Comparison of ENCODE assay signal across 31 mouse cellular contexts in genomic region chr8:57688633-57689032, GRCm38 (mm10). TPM values are rescaled to one million over a fixed set of nuclear protein-coding genes. Genes with fewer than 3 reads are reported as not detected.
DNase-seq lines count a peak whose midpoint lies in the region; ATAC-seq lines count a peak whose summit lies in the region.
"Had no signal": no experiment of that assay in that cellular context is flagged by ENCODE, and none has a peak within 500 bp of the region (broad histone marks: within the 10 kb centered on the region; RNA-seq: fewer than 3 reads in every experiment).

No protein-coding gene starts in this region.

- H3K4me3 ChIP-seq in forebrain, embryonic 11.5 days (ENCODE audit: low read depth, low read length) = no peak overlapping the region
- no peak overlapping the region for H3K4me3 ChIP-seq in forebrain, embryonic 13.5 days
- H3K4me3 ChIP-seq in midbrain, embryonic 12.5 days = no peak overlapping the region
- H3K4me3 ChIP-seq in midbrain, embryonic 14.5 days (replicated peaks; ENCODE audit: low read depth, low read length) = no peak overlapping the region
- H3K4me3 ChIP-seq in kidney, embryonic 16.5 days (ENCODE audit: low read length) = no peak overlapping the region
- H3K4me3 ChIP-seq: embryonic facial prominence, embryonic 15.5 days; hindbrain, embryonic 12.5 days; intestine, embryonic 15.5 days; limb, embryonic 15.5 days; liver, embryonic 13.5 days; megakaryocyte, embryonic 14.5 days had no signal

- no peaks in the 10 kb centered on the region for H3K36me3 ChIP-seq in forebrain, embryonic 11.5 days (ENCODE audit: control insufficient read depth, insufficient read depth, low read length)
- H3K36me3 ChIP-seq in forebrain, embryonic 13.5 days (ENCODE audit: poor library complexity, severe bottlenecking) = no peaks in the 10 kb centered on the region
- no peaks in the 10 kb centered on the region for H3K36me3 ChIP-seq in midbrain, embryonic 12.5 days
- no peaks in the 10 kb centered on the region for H3K36me3 ChIP-seq in midbrain, embryonic 14.5 days (ENCODE audit: control insufficient read depth, insufficient read depth, low read length)
- H3K36me3 ChIP-seq in kidney, embryonic 16.5 days (ENCODE audit: insufficient read depth, low read length) = no peaks in the 10 kb centered on the region
- H3K36me3 ChIP-seq: embryonic facial prominence, embryonic 15.5 days; G1E; hindbrain, embryonic 12.5 days; intestine, embryonic 15.5 days; limb, embryonic 15.5 days; liver, embryonic 13.5 days had no signal

- H3K4me2 ChIP-seq in forebrain, embryonic 11.5 days (ENCODE audit: low read depth, low read length, severe bottlenecking) = no peak overlapping the region
- no peak overlapping the region for H3K4me2 ChIP-seq in forebrain, embryonic 13.5 days
- no peak overlapping the region for H3K4me2 ChIP-seq in midbrain, embryonic 12.5 days (replicated peaks)
- no peak overlapping the region for H3K4me2 ChIP-seq in midbrain, embryonic 14.5 days (ENCODE audit: low read length)
- no peak overlapping the region for H3K4me2 ChIP-seq in kidney, embryonic 16.5 days (replicated peaks; ENCODE audit: low read depth, low read length)
- H3K4me2 ChIP-seq: embryonic facial prominence, embryonic 15.5 days; heart, embryonic 11.5 days; hindbrain, embryonic 12.5 days; intestine, embryonic 15.5 days; limb, embryonic 15.5 days; liver, embryonic 13.5 days had no signal

- no peaks in the 10 kb centered on the region for H3K27me3 ChIP-seq in forebrain, embryonic 11.5 days (ENCODE audit: control insufficient read depth, insufficient read depth, low read length)
- H3K27me3 ChIP-seq in forebrain, embryonic 13.5 days = no peaks in the 10 kb centered on the region
- no peaks in the 10 kb centered on the region for H3K27me3 ChIP-seq in midbrain, embryonic 12.5 days
- H3K27me3 ChIP-seq in midbrain, embryonic 14.5 days (ENCODE audit: control insufficient read depth, insufficient read depth, low read length) = no peaks in the 10 kb centered on the region
- H3K27me3 ChIP-seq in kidney, embryonic 16.5 days (ENCODE audit: insufficient read depth, low read length) = no peaks in the 10 kb centered on the region
- H3K27me3 ChIP-seq: embryonic facial prominence, embryonic 15.5 days; hindbrain, embryonic 12.5 days; intestine, embryonic 15.5 days; limb, embryonic 15.5 days; liver, embryonic 13.5 days had no signal

- no peaks in the 10 kb centered on the region for H3K4me1 ChIP-seq in forebrain, embryonic 11.5 days (replicated peaks; ENCODE audit: control insufficient read depth, insufficient read depth, low read length)
- H3K4me1 ChIP-seq in forebrain, embryonic 13.5 days = peaks cover 7% of the 10 kb centered on the region; the same call in 1 of the 2 replicates
- peaks cover 5% of the 10 kb centered on the region; the same call in 1 of the 2 replicates for H3K4me1 ChIP-seq in midbrain, embryonic 12.5 days
- no peaks in the 10 kb centered on the region for H3K4me1 ChIP-seq in midbrain, embryonic 14.5 days (ENCODE audit: control insufficient read depth, insufficient read depth, low read length)
- H3K4me1 ChIP-seq in kidney, embryonic 16.5 days (ENCODE audit: insufficient read depth, low read length) = no peaks in the 10 kb centered on the region
- H3K4me1 ChIP-seq: hindbrain, embryonic 12.5 days; intestine, embryonic 15.5 days; limb, embryonic 15.5 days; liver, embryonic 13.5 days; megakaryocyte, embryonic 14.5 days had no signal

- WGBS in forebrain, embryonic 11.5 days = 34% methylated on average over 7 of the region's 7 CpGs
- WGBS in forebrain, embryonic 13.5 days = 16% methylated on average over 7 of the region's 7 CpGs
- 49% methylated on average over 7 of the region's 7 CpGs for WGBS in midbrain, embryonic 12.5 days
- 45% methylated on average over 7 of the region's 7 CpGs for WGBS in midbrain, embryonic 14.5 days
- WGBS in kidney, embryonic 16.5 days = 35% methylated on average over 7 of the region's 7 CpGs

- no peak overlapping the region for H3K27ac ChIP-seq in forebrain, embryonic 11.5 days (ENCODE audit: low read depth, low read length)
- H3K27ac ChIP-seq in forebrain, embryonic 13.5 days = no peak overlapping the region
- no peak overlapping the region for H3K27ac ChIP-seq in midbrain, embryonic 12.5 days (replicated peaks)
- no peak overlapping the region for H3K27ac ChIP-seq in midbrain, embryonic 14.5 days (replicated peaks; ENCODE audit: low read depth, low read length)
- H3K27ac ChIP-seq in kidney, embryonic 16.5 days (ENCODE audit: low read length) = no peak overlapping the region
- H3K27ac ChIP-seq: embryonic facial prominence, embryonic 15.5 days; hindbrain, embryonic 12.5 days; intestine, embryonic 15.5 days; kidney, postnatal 0 days; limb, embryonic 15.5 days; liver, embryonic 13.5 days had no signal

- H3K9ac ChIP-seq in forebrain, embryonic 11.5 days (ENCODE audit: low read length) = no peak overlapping the region
- H3K9ac ChIP-seq in forebrain, embryonic 13.5 days = no peak overlapping the region
- no peak overlapping the region for H3K9ac ChIP-seq in midbrain, embryonic 12.5 days (replicated peaks)
- no peak overlapping the region for H3K9ac ChIP-seq in midbrain, embryonic 14.5 days (replicated peaks; ENCODE audit: low read length)
- no peak overlapping the region for H3K9ac ChIP-seq in kidney, embryonic 16.5 days (replicated peaks; ENCODE audit: low read length)
- H3K9ac ChIP-seq: embryonic facial prominence, embryonic 15.5 days; hindbrain, embryonic 12.5 days; intestine, embryonic 15.5 days; limb, embryonic 15.5 days; liver, embryonic 13.5 days had no signal

- no peak for DNase-seq in forebrain, embryonic 11.5 days (ENCODE audit: low spot score)
- DNase-seq in midbrain, embryonic 14.5 days = no peak
- DNase-seq in brain, adult 2 months (ENCODE audit: low read depth, low spot score) = peak; percentile 10
- DNase-seq in hindlimb bud, embryonic 11.5 days (ENCODE audit: extremely low spot score, low read depth, low spot score) = peak; percentile 8
- DNase-seq: adrenal gland, postnatal 10 days; cerebellum, adult 18-20 months; cerebellum, postnatal 10 days; gastrocnemius, postnatal 36 days; heart, adult 18-20 months; heart, postnatal 36 days; kidney, adult 2 months; kidney, postnatal 4 days; layer of hippocampus, postnatal 36 days; left cerebral cortex, postnatal 4 days; liver, embryonic 13.5 days; lung, adult 18-20 months; lung, postnatal 4 days; thymus, postnatal 4 days had no signal

- peak; percentile 36; the same call in 1 of the 2 replicates for ATAC-seq in forebrain, embryonic 11.5 days (replicated peaks; ENCODE audit: low FRiP score)
- no peak for ATAC-seq in forebrain, embryonic 13.5 days
- ATAC-seq in midbrain, embryonic 12.5 days (ENCODE audit: low FRiP score, low read depth) = 0 out of 2 replicates have a peak, but pooled peaks have one; percentile 27
- no peak for ATAC-seq in midbrain, embryonic 14.5 days (ENCODE audit: low FRiP score, low TSS enrichment)
- no peak for ATAC-seq in kidney, embryonic 16.5 days (ENCODE audit: low FRiP score, low TSS enrichment)
- ATAC-seq: intestine, embryonic 15.5 days; lung, postnatal 0 days; Patski had no signal

- H3K9me3 ChIP-seq in forebrain, embryonic 11.5 days (ENCODE audit: control insufficient read depth, low read length) = no peaks in the 10 kb centered on the region
- H3K9me3 ChIP-seq in forebrain, embryonic 13.5 days (replicated peaks) = no peaks in the 10 kb centered on the region
- H3K9me3 ChIP-seq in midbrain, embryonic 12.5 days = no peaks in the 10 kb centered on the region
- no peaks in the 10 kb centered on the region for H3K9me3 ChIP-seq in midbrain, embryonic 14.5 days (ENCODE audit: control insufficient read depth, low read length)
- no peaks in the 10 kb centered on the region for H3K9me3 ChIP-seq in kidney, embryonic 16.5 days (ENCODE audit: low read length)
- H3K9me3 ChIP-seq: embryonic facial prominence, embryonic 15.5 days; G1E; hindbrain, embryonic 12.5 days; intestine, embryonic 15.5 days; limb, embryonic 15.5 days; liver, embryonic 13.5 days; megakaryocyte, embryonic 14.5 days had no signal

RNA-seq across cellular contexts. Expression of gene Galnt7, which starts 35.8 kb away (rescaled TPM):
- polyA plus RNA-seq in forebrain, embryonic 11.5 days (2014; fragmentation: Nextera tagmentation; extraction: Ambion mirVana) = 19.5 and 19.6 TPM in 2 replicates
- polyA plus RNA-seq in forebrain, embryonic 13.5 days (2015; fragmentation: Nextera tagmentation; extraction: Ambion mirVana) = 10.6 and 14.7 TPM in 2 replicates
- 14.5 and 15.0 TPM in 2 replicates for polyA plus RNA-seq in midbrain, embryonic 12.5 days (2016; fragmentation: Nextera tagmentation; extraction: Ambion mirVana)
- 9.1 and 10.0 TPM in 2 replicates for polyA plus RNA-seq in midbrain, embryonic 14.5 days (2014; fragmentation: Nextera tagmentation; extraction: Ambion mirVana)
- polyA plus RNA-seq in kidney, embryonic 16.5 days (2015; fragmentation: Nextera tagmentation; extraction: Ambion mirVana) = 22.4 and 23.7 TPM in 2 replicates

Comparison
In these comparisons a context has a peak if more than half of its experiments do, and no peak if none do; other contexts are left out.
1. ATAC-seq: peak in forebrain, embryonic 11.5 days (single experiment) and midbrain, embryonic 12.5 days (single experiment); none in forebrain, embryonic 13.5 days (single experiment), midbrain, embryonic 14.5 days (single experiment) and kidney, embryonic 16.5 days (single experiment).
2. DNase-seq: peak in brain, adult 2 months (single experiment) and hindlimb bud, embryonic 11.5 days (single experiment); none in forebrain, embryonic 11.5 days (single experiment) and midbrain, embryonic 14.5 days (single experiment).